Mouse (Mus musculus) ES-Bruce4 (cell line): ENCODE results near the gene Cpsf3.

ENCODE experiments used
- CTCF ChIP-seq: IDR thresholded peaks from one replicate; pipeline ENCODE4 v1.8.1; 2011; ENCODE audit warnings: low read depth, low read length
- POLR2A ChIP-seq: IDR thresholded peaks from one replicate; pipeline ENCODE4 v1.8.1; 2011; ENCODE audit warnings: low read length; ENCODE audit not compliant: insufficient read depth

DNA sequence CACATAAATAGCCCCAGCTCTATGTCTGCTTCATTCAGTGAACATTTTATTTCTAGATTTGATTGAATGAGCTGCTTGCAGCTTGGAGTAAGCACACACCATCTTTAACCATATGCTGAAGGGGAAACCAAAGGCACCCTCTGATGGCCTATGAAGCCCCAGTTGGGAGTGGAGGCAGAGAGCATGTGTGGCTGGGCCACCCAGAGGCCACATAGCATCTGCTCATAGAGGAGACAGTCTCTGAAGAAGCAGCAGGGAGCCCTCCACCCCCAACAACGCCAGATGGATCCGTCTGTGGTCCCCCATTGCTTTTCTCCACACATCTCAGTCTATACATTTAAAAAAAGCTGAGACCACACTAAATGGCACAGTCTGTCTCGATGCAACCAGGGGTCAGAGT, 43.2 kb upstream of the Cpsf3 start:
- TF ChIP-seq POLR2A (no peak), CTCF (no peak)
